Mouse (Mus musculus) cerebellum, adult 11-12 months (tissue): ENCODE results near the gene Arhgdib.
"Not testable (repeated sequence)": the region's sequence is repeated elsewhere in the genome, so short reads cannot be mapped to it uniquely, and the experiment has no call there.

Source experiments
- DNase-seq: peaks from one replicate; pipeline ENCODE4 v3.0.0; 2022

The Arhgdib gene

GRCm38 (mm10) chr6:136917885-136918284 lies 23.8 kb downstream of the Arhgdib start:
- no peak for DNase-seq

GRCm38 (mm10) chr6:136915721-136916395 lies 25.8 kb downstream of the Arhgdib start:
- DNase-seq: no peak

GRCm38 (mm10) chr6:136914234-136914633 lies 27.5 kb downstream of the Arhgdib start:
- no peak for DNase-seq

- no peak for DNase-seq
Observed at GRCm38 (mm10) chr6:136913384-136914126, 28.1 kb downstream of the Arhgdib start.

- DNase-seq: no peak
Observed at GRCm38 (mm10) chr6:136912751-136913265, 28.9 kb downstream of the Arhgdib start.

- no peak for DNase-seq
Observed at GRCm38 (mm10) chr6:136910247-136910890, 31.3 kb downstream of the Arhgdib start.

GRCm38 (mm10) chr6:136906937-136907293 lies 34.8 kb downstream of the Arhgdib start:
- DNase-seq: no peak

GRCm38 (mm10) chr6:136906283-136906936 lies 35.3 kb downstream of the Arhgdib start:
- no peak for DNase-seq

- DNase-seq: no peak
Observed at GRCm38 (mm10) chr6:136903885-136904470, 37.7 kb downstream of the Arhgdib start.

- no peak for DNase-seq
Observed at GRCm38 (mm10) chr6:136902527-136902926, 39.2 kb downstream of the Arhgdib start.

- DNase-seq: no peak
Observed at GRCm38 (mm10) chr6:136901010-136901409, 40.7 kb downstream of the Arhgdib start.

- no peak for DNase-seq
Observed at GRCm38 (mm10) chr6:136900369-136901009, 41.2 kb downstream of the Arhgdib start.

- DNase-seq: no peak
Observed at GRCm38 (mm10) chr6:136898954-136899353, 42.7 kb downstream of the Arhgdib start.

- DNase-seq: no peak
Observed at GRCm38 (mm10) chr6:136898222-136898621, 43.5 kb downstream of the Arhgdib start.

- DNase-seq: no peak
Observed at GRCm38 (mm10) chr6:136897789-136898188, 43.9 kb downstream of the Arhgdib start.

GRCm38 (mm10) chr6:136894532-136895339 lies 47.0 kb downstream of the Arhgdib start:
- DNase-seq: no peak

- no peak for DNase-seq
Observed at GRCm38 (mm10) chr6:136892002-136892401, 49.7 kb downstream of the Arhgdib start.

GRCm38 (mm10) chr6:136889554-136889953 lies 52.1 kb downstream of the Arhgdib start:
- DNase-seq: no peak

- DNase-seq: no peak
Observed at GRCm38 (mm10) chr6:136889067-136889466, 52.6 kb downstream of the Arhgdib start.

GRCm38 (mm10) chr6:136887854-136888253 lies 53.8 kb downstream of the Arhgdib start:
- DNase-seq: no peak

GRCm38 (mm10) chr6:136884766-136885165 lies 56.9 kb downstream of the Arhgdib start:
- not testable (repeated sequence) for DNase-seq
